In the genomic region with DNA sequence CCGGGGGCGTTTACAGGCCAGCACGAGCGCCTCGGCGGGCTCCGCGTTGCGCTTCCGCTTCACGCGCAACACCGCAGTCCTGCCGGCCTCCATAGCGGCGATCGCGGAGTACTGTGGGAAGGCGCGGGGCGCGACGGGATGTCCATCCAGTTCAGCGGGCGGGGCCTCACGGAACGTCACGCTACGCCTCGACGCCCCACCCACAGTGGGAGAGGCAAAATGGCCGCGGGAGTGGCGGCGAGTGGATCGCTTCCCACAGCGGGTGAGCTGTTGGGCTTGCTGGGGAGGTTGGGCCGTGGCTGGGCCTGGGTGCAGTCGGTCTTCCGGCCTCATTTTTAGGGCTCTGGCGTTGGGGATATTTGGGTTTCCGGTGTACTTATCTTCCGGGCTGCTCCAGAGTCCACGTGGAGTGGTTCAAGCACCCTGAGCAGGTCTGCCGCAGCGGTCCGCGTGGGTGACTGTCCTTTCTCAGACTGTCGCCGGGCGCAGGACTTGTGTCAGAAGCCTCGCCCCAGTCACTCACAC, we compare ENCODE assay signal across 8 mouse cellular contexts. TPM values are rescaled to one million over a fixed set of nuclear protein-coding genes. Genes with fewer than 3 reads are reported as not detected.
DNase-seq lines count a peak whose midpoint lies in the region; ATAC-seq and TF ChIP-seq lines count a peak whose summit lies in the region.

A gene (minus strand): TSS at position 115 of the 525 bp plus-strand sequence.
A gene (plus strand): TSS at position 116 of the 525 bp plus-strand sequence.

- peak within 1 kb of the TSS; percentile 86 to 90 for H3K4me3 ChIP-seq in ES-E14 (ENCODE audit: insufficient read depth in 1 of 2, low read depth in 1 of 2, low read length in 2 of 2, poor library complexity in 1 of 2, severe bottlenecking in 1 of 2)
- peak within 1 kb of the TSS; percentile 94 for H3K4me3 ChIP-seq in forebrain, embryonic 16.5 days (replicated peaks; ENCODE audit: low read length)
- H3K4me3 ChIP-seq in lung, embryonic 15.5 days: peak within 1 kb of the TSS; percentile 89

- DNase-seq in ES-E14 (ENCODE audit: low read depth, low spot score): peak; percentile 86
- peak; percentile 93 for DNase-seq in cerebellum, adult 11-12 months
- DNase-seq in heart, postnatal 36 days: peak; percentile 95 to 96
- DNase-seq in layer of hippocampus, adult 8-10 months (ENCODE audit: low spot score in 2 of 2): peak; percentile 91 to 94
- peak; percentile 91 for DNase-seq in ovary, adult 18-20 months (ENCODE audit: low spot score)
- DNase-seq in thymus, postnatal 0 days (ENCODE audit: low spot score): peak; percentile 94

- no peaks in the 10 kb centered on the region for H3K27me3 ChIP-seq in forebrain, embryonic 16.5 days (replicated peaks; ENCODE audit: control insufficient read depth, insufficient read depth, low read length)
- no peaks in the 10 kb centered on the region for H3K27me3 ChIP-seq in lung, embryonic 15.5 days

- peak; percentile 99 for ATAC-seq in forebrain, embryonic 16.5 days
- ATAC-seq in lung, embryonic 15.5 days (ENCODE audit: borderline replicate concordance, extremely low read depth, low FRiP score, low TSS enrichment): peak; percentile 99

- WGBS in forebrain, embryonic 16.5 days: under 1% methylated on average over 52 of the region's 52 CpGs
- under 1% methylated on average over 52 of the region's 52 CpGs for WGBS in lung, embryonic 15.5 days

- H3K9ac ChIP-seq in ES-E14 (ENCODE audit: insufficient read depth, low read depth, low read length, poor library complexity, severe bottlenecking): peak within 1 kb of the TSS; percentile 96
- H3K9ac ChIP-seq in forebrain, embryonic 16.5 days (replicated peaks; ENCODE audit: low read depth, low read length): peak within 1 kb of the TSS; percentile 96
- peak within 1 kb of the TSS; percentile 97 for H3K9ac ChIP-seq in lung, embryonic 15.5 days

- in situ Hi-C loops in ES-E14 (cut with MboI; ENCODE audit: low sequenced_read_pairs in 2 of 2, unreplicated experiment in 2 of 2): no loop called here

- H3K9me3 ChIP-seq in ES-E14 (ENCODE audit: control insufficient read depth, insufficient read depth, low read depth, low read length): no peaks in the 10 kb centered on the region
- H3K9me3 ChIP-seq in forebrain, embryonic 16.5 days (ENCODE audit: control insufficient read depth, low read length): no peaks in the 10 kb centered on the region
- H3K9me3 ChIP-seq in lung, embryonic 15.5 days: no peaks in the 10 kb centered on the region

- intact Hi-C loops in heart, postnatal 36 days (cut with DNase I): loop anchor here (2.0 to 5.0 kb wide), 3 partner anchors 42 to 191 kb away; a partner anchor contains a TSS

- peaks cover 2 to 5% of the 10 kb centered on the region in 2 experiments; a peak in 1 of 4 replicates for H3K4me1 ChIP-seq in ES-E14 (ENCODE audit: control insufficient read depth in 2 of 2, insufficient read depth in 2 of 2, low read length in 2 of 2, poor library complexity in 1 of 2)
- peaks cover 17% of the 10 kb centered on the region for H3K4me1 ChIP-seq in forebrain, embryonic 16.5 days (replicated peaks; ENCODE audit: control insufficient read depth, insufficient read depth, low read length)
- H3K4me1 ChIP-seq in lung, embryonic 15.5 days: peaks cover 17% of the 10 kb centered on the region

- H3K27ac ChIP-seq in ES-E14 (ENCODE audit: insufficient read depth, low read depth, low read length, poor library complexity, severe bottlenecking): peak within 1 kb of the TSS; percentile 70
- peak within 1 kb of the TSS; percentile 93 for H3K27ac ChIP-seq in forebrain, embryonic 16.5 days (ENCODE audit: low read length)
- peak within 1 kb of the TSS; percentile 94 for H3K27ac ChIP-seq in lung, embryonic 15.5 days

- H3K4me2 ChIP-seq in forebrain, embryonic 16.5 days (ENCODE audit: low read length): peak within 1 kb of the TSS; percentile 85
- H3K4me2 ChIP-seq in lung, embryonic 15.5 days: peak within 1 kb of the TSS; percentile 78

- peaks cover 22% of the 10 kb centered on the region; the same call in 1 of the 2 replicates for H3K36me3 ChIP-seq in ES-E14 (ENCODE audit: control insufficient read depth, insufficient read depth, low read length, poor library complexity, severe bottlenecking)
- H3K36me3 ChIP-seq in forebrain, embryonic 16.5 days (ENCODE audit: control insufficient read depth, insufficient read depth): peaks cover 4% of the 10 kb centered on the region; the same call in 1 of the 2 replicates
- H3K36me3 ChIP-seq in lung, embryonic 15.5 days: peaks cover 32% of the 10 kb centered on the region

TF ChIP-seq in ES-E14, 5 proteins besides CTCF, POLR2A, EP300 and RAD21:
- peak; percentile 44; the same call in 1 of the 2 replicates for TF ChIP-seq HCFC1 (IDR thresholded peaks at IDR 0.05; ENCODE audit: borderline replicate concordance, insufficient read depth, low read length)
- no peak for TF ChIP-seq CHD2 (IDR thresholded peaks at IDR 0.05; ENCODE audit: low read depth, low read length)
- no peak for TF ChIP-seq MAFK (IDR thresholded peaks at IDR 0.05; ENCODE audit: insufficient read depth, low read depth, low read length)

RNA-seq across cellular contexts. Expression of the first gene that starts in this region (rescaled TPM):
- total RNA-seq in ES-E14 (2012; rRNA removed): 66.2 and 69.1 TPM in 2 replicates
- polyA plus RNA-seq in forebrain, embryonic 16.5 days (2015; fragmentation: Nextera tagmentation; extraction: Ambion mirVana): 37.7 and 40.8 TPM in 2 replicates
- 10 to 100 TPM in 1 of 2 experiments, 1 to 10 TPM in 1; 9.0 to 10.8 TPM for total RNA-seq in heart, postnatal 36 days (2021)
- total RNA-seq in layer of hippocampus, adult 8-10 months (2022): 10 to 100 TPM; 22.2 to 29.7 (median 26.8) TPM
- polyA plus RNA-seq in lung, embryonic 15.5 days (2015; fragmentation: Nextera tagmentation; extraction: Ambion mirVana): 33.4 and 36.0 TPM in 2 replicates
- 42.9 and 47.5 TPM in 2 replicates for polyA plus RNA-seq in thymus, postnatal 0 days (2015; fragmentation: Nextera tagmentation; extraction: Ambion mirVana)

RNA-seq across cellular contexts. Expression of the second gene that starts in this region (rescaled TPM):
- 55.8 and 66.1 TPM in 2 replicates for total RNA-seq in ES-E14 (2012; rRNA removed)
- 53.0 and 55.3 TPM in 2 replicates for polyA plus RNA-seq in forebrain, embryonic 16.5 days (2015; fragmentation: Nextera tagmentation; extraction: Ambion mirVana)
- 10 to 100 TPM; 24.5 to 26.8 TPM for total RNA-seq in heart, postnatal 36 days (2021)
- total RNA-seq in layer of hippocampus, adult 8-10 months (2022): 10 to 100 TPM; 32.8 to 43.7 (median 36.4) TPM
- 46.3 and 46.5 TPM in 2 replicates for polyA plus RNA-seq in lung, embryonic 15.5 days (2015; fragmentation: Nextera tagmentation; extraction: Ambion mirVana)
- polyA plus RNA-seq in thymus, postnatal 0 days (2015; fragmentation: Nextera tagmentation; extraction: Ambion mirVana): 42.8 and 44.5 TPM in 2 replicates

Comparison
In these comparisons a context has a peak if more than half of its experiments do, and no peak if none do; other contexts are left out.
1. Peak in every context shown above with its lines: DNase-seq, ATAC-seq, H3K4me3 ChIP-seq and H3K27ac ChIP-seq.